Mouse (Mus musculus): ENCODE measurements around the gene Mamdc2. TPM values are rescaled to one million over a fixed set of nuclear protein-coding genes. Genes with fewer than 3 reads are reported as not detected.
A peak's percentile ranks its signal among the peaks of the same experiment; 100 is the strongest.

Mamdc2 gene
- polyA plus RNA-seq, 1 experiment from 2014 or later: 1.5 TPM

DNA sequence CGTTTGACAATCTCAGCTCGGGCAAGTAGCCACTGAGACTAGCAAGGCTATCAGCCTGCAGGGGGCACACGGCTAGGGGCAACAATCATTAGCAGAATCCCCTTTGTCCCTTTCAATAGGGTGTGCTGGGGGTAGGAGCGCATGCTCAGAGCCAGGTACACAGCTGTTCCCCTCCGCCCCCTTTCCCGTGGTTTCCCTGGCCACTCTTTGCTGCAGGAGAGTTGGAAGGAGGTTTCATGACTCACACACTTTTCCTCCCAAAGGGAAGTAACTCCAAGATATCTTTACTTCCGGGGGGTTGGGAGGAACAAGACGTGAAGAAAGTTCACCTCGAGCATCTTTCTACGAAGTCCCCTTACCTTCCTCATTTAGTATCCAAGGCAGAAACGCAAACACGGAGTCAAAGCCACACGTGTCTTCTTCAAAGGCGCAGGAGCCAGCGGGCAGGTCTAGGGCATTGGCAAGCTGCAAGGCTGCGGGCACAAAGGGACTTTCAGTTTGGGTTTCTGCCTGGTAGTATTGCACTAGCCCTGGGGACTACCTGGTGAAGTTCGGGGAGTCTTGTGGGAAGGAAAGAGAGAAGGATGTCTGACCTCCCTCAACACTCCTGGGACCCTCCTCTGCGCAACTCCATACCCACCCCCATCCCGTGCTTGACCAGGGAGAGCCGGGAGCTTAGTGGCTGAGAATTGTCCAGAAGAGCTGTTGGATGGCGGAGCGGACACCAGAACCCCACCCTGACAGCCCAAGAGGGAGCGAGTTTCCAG is 838 bp downstream of the Mamdc2 start:
- WGBS: 2% methylated on average over 23 of the region's 23 CpGs
- H3K27ac ChIP-seq (ENCODE audit: low read depth, low read length): no peak overlapping the region

DNA sequence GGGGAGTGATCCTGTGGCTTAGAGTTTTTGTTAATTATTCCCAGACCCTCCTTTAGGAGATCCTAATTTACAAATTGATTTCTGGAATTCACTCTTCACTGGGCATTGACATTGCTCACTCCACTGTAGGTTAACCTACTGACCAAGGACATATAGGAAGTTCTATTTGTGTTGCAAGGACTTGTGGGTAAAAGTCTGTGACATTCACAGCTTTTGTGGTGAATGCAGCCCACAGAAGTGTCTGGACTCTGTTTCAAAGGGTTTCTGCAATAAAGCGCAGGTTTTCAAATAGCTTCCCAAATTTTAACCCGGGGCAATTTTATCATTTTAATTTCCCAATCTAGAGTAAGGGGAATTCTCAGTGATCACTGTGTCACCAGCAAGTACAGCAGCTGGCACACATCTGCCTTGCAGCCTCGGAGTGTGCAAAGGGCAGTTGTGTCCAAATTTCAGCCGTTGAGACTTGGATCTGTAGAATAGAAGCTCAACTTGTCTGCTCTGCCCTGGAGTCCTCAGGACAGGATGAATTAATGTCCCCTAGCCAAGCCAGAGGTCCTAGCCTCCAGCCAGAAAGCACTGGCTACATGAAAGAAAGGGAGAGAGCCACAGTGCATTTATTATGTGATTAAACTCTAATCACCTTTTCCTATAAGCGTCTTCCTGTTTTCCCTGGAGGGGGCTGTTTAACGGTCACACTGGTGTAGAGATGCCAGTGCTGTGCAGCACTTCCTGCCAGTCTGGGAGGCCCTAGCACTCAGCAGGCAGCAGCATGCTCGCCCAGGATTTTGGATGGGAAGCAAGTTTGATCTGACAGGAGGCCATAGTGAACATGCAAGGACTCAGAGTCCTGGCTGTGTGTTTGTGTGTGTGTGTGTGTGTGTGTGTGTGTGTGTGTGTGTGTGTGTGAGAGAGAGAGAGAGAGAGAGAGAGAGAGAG is 3.1 kb downstream of the Mamdc2 start:
- DNase-seq (ENCODE audit: low spot score): no peak
- 63% methylated on average over 7 of the region's 7 CpGs for WGBS

More for the DNA sequence above, 838 bp downstream of the Mamdc2 start:
- Histone ChIP-seq H3K4me3 (ENCODE audit: low read depth, low read length) (peak overlapping the region; percentile 39), H3K4me1 (replicated peaks; ENCODE audit: control insufficient read depth, insufficient read depth, low read length) (no peaks in the 10 kb centered on the region), H3K36me3 (ENCODE audit: control insufficient read depth, insufficient read depth, low read length) (no peaks in the 10 kb centered on the region), H3K27me3 (ENCODE audit: control insufficient read depth, insufficient read depth, low read length) (no peaks in the 10 kb centered on the region), H3K4me2 (replicated peaks; ENCODE audit: low read depth, low read length) (peak overlapping the region; percentile 96), H3K9me3 (ENCODE audit: control insufficient read depth, low read length) (no peaks in the 10 kb centered on the region), H3K9ac (ENCODE audit: low read depth, low read length) (peak overlapping the region; percentile 55)
- DNase-seq (ENCODE audit: low spot score): peak; percentile 67
- peak; percentile 69 for ATAC-seq (ENCODE audit: low FRiP score)

DNA sequence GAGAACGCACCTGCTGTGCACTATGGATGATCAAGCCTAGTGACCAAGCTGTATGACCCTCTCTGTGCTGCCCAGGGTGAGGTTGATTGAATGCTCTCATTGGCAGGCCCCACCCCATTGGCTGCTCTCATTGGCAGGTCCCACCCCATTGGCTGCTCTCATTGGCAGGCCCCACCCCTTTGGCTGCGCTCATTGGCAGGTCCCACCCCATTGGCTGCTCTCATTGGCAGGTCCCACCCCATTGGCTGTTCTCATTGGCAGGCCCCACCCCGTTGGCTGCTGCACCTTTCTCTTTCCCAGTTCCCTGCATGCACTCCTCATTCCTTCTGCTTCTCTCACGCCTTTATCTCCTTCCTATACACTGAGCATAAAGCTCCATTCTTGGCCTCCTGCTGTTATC is 12.5 kb downstream of the Mamdc2 start:
- Histone ChIP-seq H3K4me1 (replicated peaks; ENCODE audit: control insufficient read depth, insufficient read depth, low read length) (no peaks in the 10 kb centered on the region), H3K4me3 (ENCODE audit: low read depth, low read length) (no peak overlapping the region), H3K36me3 (ENCODE audit: control insufficient read depth, insufficient read depth, low read length) (no peaks in the 10 kb centered on the region), H3K27me3 (ENCODE audit: control insufficient read depth, insufficient read depth, low read length) (no peaks in the 10 kb centered on the region), H3K4me2 (replicated peaks; ENCODE audit: low read depth, low read length) (no peak overlapping the region), H3K9me3 (ENCODE audit: control insufficient read depth, low read length) (no peaks in the 10 kb centered on the region), H3K27ac (ENCODE audit: low read depth, low read length) (no peak overlapping the region), H3K9ac (ENCODE audit: low read depth, low read length) (no peak overlapping the region)
- WGBS: 69% methylated on average over 4 of the region's 4 CpGs
- ATAC-seq (ENCODE audit: low FRiP score) (no peak), DNase-seq (ENCODE audit: low spot score) (no peak)

More for the DNA sequence above, 3.1 kb downstream of the Mamdc2 start:
- Histone ChIP-seq H3K4me1 (replicated peaks; ENCODE audit: control insufficient read depth, insufficient read depth, low read length) (no peaks in the 10 kb centered on the region), H3K27ac (ENCODE audit: low read depth, low read length) (no peak overlapping the region), H3K27me3 (ENCODE audit: control insufficient read depth, insufficient read depth, low read length) (no peaks in the 10 kb centered on the region), H3K4me3 (ENCODE audit: low read depth, low read length) (no peak overlapping the region), H3K36me3 (ENCODE audit: control insufficient read depth, insufficient read depth, low read length) (no peaks in the 10 kb centered on the region), H3K4me2 (replicated peaks; ENCODE audit: low read depth, low read length) (no peak overlapping the region), H3K9me3 (ENCODE audit: control insufficient read depth, low read length) (no peaks in the 10 kb centered on the region), H3K9ac (ENCODE audit: low read depth, low read length) (no peak overlapping the region)
- no peak for ATAC-seq (ENCODE audit: low FRiP score)

DNA sequence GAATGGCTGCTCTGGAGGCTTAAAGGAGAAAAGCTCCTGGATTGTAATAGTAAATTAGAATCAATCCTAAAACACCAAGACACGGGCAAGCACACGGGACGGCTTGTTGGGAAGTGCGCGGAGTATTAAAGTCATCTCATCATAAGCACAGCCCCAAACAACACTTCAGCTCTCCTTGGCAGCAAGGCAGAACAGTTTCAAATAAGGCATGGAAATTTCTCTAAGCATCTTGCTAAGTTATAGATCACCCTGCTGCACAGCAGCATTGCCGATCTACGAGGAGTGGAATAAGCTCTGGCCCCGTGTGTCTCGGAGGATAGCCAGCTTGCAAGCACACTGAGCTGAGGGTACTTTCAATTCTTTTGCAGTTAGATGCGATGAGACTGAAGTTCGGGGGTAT is 13.8 kb downstream of the Mamdc2 start:
- WGBS: 89% methylated on average over 11 of the region's 11 CpGs
- no peaks in the 10 kb centered on the region for H3K9me3 ChIP-seq (ENCODE audit: control insufficient read depth, low read length)
- no peak overlapping the region for H3K4me2 ChIP-seq (replicated peaks; ENCODE audit: low read depth, low read length)
- H3K27me3 ChIP-seq (ENCODE audit: control insufficient read depth, insufficient read depth, low read length): no peaks in the 10 kb centered on the region
- H3K27ac ChIP-seq (ENCODE audit: low read depth, low read length): no peak overlapping the region
- H3K4me1 ChIP-seq (replicated peaks; ENCODE audit: control insufficient read depth, insufficient read depth, low read length): no peaks in the 10 kb centered on the region
- H3K4me3 ChIP-seq (ENCODE audit: low read depth, low read length): no peak overlapping the region
- DNase-seq (ENCODE audit: low spot score) (no peak), ATAC-seq (ENCODE audit: low FRiP score) (no peak)
- no peaks in the 10 kb centered on the region for H3K36me3 ChIP-seq (ENCODE audit: control insufficient read depth, insufficient read depth, low read length)
- H3K9ac ChIP-seq (ENCODE audit: low read depth, low read length): no peak overlapping the region

DNA sequence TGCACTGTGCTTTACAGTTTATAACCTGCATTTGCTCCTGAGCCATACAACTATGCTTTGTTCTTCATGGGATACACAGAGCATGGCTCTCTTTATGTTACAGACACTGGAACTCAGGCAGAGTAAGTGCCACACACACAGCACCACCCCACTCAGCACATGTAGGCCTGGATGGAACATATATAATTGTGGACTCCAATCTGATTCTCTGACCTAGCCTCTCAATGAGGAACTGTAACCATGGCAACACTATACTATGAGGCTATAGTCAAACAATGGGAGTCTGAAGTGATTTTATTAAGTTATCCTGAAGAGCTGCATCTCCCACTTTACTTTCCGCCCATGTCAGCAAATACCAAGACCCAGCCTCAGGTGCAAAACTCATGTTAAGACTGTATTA is 30.6 kb downstream of the Mamdc2 start:
- H3K4me2 ChIP-seq (replicated peaks; ENCODE audit: low read depth, low read length): no peak overlapping the region
- ATAC-seq (ENCODE audit: low FRiP score): no peak
- H3K27ac ChIP-seq (ENCODE audit: low read depth, low read length): no peak overlapping the region
- WGBS: 83% methylated on average over 1 of the region's 1 CpGs
- no peak for DNase-seq (ENCODE audit: low spot score)
- H3K27me3 ChIP-seq (ENCODE audit: control insufficient read depth, insufficient read depth, low read length): no peaks in the 10 kb centered on the region
- no peaks in the 10 kb centered on the region for H3K9me3 ChIP-seq (ENCODE audit: control insufficient read depth, low read length)
- H3K4me3 ChIP-seq (ENCODE audit: low read depth, low read length): no peak overlapping the region
- no peaks in the 10 kb centered on the region for H3K36me3 ChIP-seq (ENCODE audit: control insufficient read depth, insufficient read depth, low read length)
- no peak overlapping the region for H3K9ac ChIP-seq (ENCODE audit: low read depth, low read length)
- no peaks in the 10 kb centered on the region for H3K4me1 ChIP-seq (replicated peaks; ENCODE audit: control insufficient read depth, insufficient read depth, low read length)

DNA sequence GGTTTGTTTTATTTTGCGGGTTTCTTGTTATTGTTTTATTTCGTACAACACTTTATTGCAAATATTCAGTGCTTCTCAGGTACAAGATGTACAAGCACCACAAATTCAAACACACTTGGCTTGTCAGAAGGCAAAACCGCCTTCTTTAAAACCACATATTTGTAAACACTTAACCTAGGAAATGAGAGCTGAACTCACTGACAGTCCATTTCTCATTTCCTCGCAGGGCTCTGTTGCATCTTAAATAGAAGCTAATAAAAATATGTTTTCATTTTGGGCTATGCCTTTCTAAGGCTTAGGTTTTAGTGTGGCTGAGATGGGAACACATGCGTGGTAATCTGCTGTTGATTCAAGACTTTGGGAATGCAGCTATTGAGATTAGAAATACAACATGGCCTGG is 37.4 kb downstream of the Mamdc2 start:
- ATAC-seq (ENCODE audit: low FRiP score): no peak
- no peaks in the 10 kb centered on the region for H3K9me3 ChIP-seq (ENCODE audit: control insufficient read depth, low read length)
- H3K36me3 ChIP-seq (ENCODE audit: control insufficient read depth, insufficient read depth, low read length): no peaks in the 10 kb centered on the region
- H3K27me3 ChIP-seq (ENCODE audit: control insufficient read depth, insufficient read depth, low read length): no peaks in the 10 kb centered on the region
- H3K4me3 ChIP-seq (ENCODE audit: low read depth, low read length): no peak overlapping the region
- H3K9ac ChIP-seq (ENCODE audit: low read depth, low read length): no peak overlapping the region
- 88% methylated on average over 5 of the region's 5 CpGs for WGBS
- no peak for DNase-seq (ENCODE audit: low spot score)
- no peak overlapping the region for H3K4me2 ChIP-seq (replicated peaks; ENCODE audit: low read depth, low read length)
- H3K4me1 ChIP-seq (replicated peaks; ENCODE audit: control insufficient read depth, insufficient read depth, low read length): no peaks in the 10 kb centered on the region
- H3K27ac ChIP-seq (ENCODE audit: low read depth, low read length): no peak overlapping the region

DNA sequence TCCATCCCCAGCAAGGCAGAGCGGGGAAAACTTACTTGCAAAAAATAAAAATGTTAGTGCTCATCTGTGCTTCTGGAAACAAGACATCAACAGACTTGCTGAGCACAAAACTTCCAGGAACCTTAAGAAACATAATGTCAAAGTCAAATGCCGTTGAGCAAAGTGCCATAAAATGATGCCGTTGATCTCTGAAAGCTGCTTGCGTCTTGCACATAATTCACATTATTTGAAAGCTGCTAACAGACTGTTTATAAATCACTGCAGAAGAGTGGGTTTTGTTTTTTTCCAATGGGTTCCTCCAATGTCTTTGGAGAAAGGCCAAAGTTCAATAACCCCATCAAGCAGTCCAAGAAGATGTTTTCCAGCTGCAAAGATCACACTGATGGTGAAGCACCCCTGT is 37.9 kb downstream of the Mamdc2 start:
- 79% methylated on average over 4 of the region's 4 CpGs for WGBS
- no peaks in the 10 kb centered on the region for H3K36me3 ChIP-seq (ENCODE audit: control insufficient read depth, insufficient read depth, low read length)
- no peaks in the 10 kb centered on the region for H3K9me3 ChIP-seq (ENCODE audit: control insufficient read depth, low read length)
- ATAC-seq (ENCODE audit: low FRiP score) (no peak), DNase-seq (ENCODE audit: low spot score) (no peak)
- no peak overlapping the region for H3K4me2 ChIP-seq (replicated peaks; ENCODE audit: low read depth, low read length)
- H3K27me3 ChIP-seq (ENCODE audit: control insufficient read depth, insufficient read depth, low read length): no peaks in the 10 kb centered on the region
- H3K27ac ChIP-seq (ENCODE audit: low read depth, low read length): no peak overlapping the region
- H3K9ac ChIP-seq (ENCODE audit: low read depth, low read length): no peak overlapping the region
- H3K4me3 ChIP-seq (ENCODE audit: low read depth, low read length): no peak overlapping the region
- no peaks in the 10 kb centered on the region for H3K4me1 ChIP-seq (replicated peaks; ENCODE audit: control insufficient read depth, insufficient read depth, low read length)

DNA sequence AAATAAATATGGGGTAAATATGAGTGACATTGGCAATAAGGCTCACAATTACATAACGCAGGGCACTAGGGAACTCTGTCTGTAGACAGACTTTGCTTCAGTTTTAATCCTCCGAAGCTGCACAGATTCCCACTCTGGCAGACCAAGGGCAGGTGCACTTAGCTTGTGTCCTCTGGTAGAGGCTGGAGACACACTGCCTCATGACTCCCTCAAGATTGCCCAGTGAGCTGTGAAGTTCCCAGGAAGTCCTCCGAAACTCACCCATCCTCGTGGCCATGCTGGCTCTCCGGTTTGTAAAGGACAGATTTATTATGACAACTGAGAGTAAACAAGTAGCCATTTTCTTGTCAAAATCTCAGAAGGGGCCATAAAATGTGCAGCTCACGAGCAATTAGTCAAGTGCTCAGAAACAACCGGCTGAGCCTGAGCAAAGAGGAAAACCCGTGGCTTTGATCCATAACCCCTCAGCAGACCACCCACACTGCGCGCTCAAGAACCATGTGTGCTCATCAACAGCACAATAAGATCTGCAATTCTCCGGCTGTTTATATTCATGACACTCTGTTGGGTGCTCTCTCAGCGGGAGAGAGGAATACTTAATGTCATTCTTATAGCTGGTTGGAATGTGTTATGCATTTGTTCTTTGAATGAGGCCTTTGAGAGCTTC is 46.6 kb downstream of the Mamdc2 start:
- Histone ChIP-seq H3K9ac (ENCODE audit: low read depth, low read length) (no peak overlapping the region), H3K9me3 (ENCODE audit: control insufficient read depth, low read length) (no peaks in the 10 kb centered on the region), H3K27me3 (ENCODE audit: control insufficient read depth, insufficient read depth, low read length) (no peaks in the 10 kb centered on the region; the same call in 1 of the 2 replicates), H3K4me3 (ENCODE audit: low read depth, low read length) (no peak overlapping the region), H3K4me1 (replicated peaks; ENCODE audit: control insufficient read depth, insufficient read depth, low read length) (no peaks in the 10 kb centered on the region), H3K27ac (ENCODE audit: low read depth, low read length) (no peak overlapping the region), H3K4me2 (replicated peaks; ENCODE audit: low read depth, low read length) (no peak overlapping the region), H3K36me3 (ENCODE audit: control insufficient read depth, insufficient read depth, low read length) (no peaks in the 10 kb centered on the region)
- ATAC-seq (ENCODE audit: low FRiP score): peak; percentile 63; the same call in 1 of the 2 replicates
- 54% methylated on average over 12 of the region's 12 CpGs for WGBS
- DNase-seq (ENCODE audit: low spot score): peak; percentile 33

Measured in hindbrain, embryonic 11.5 days (tissue).